Mouse (Mus musculus): ENCODE data around the gene Ank. TPM values are rescaled to one million over a fixed set of nuclear protein-coding genes. Genes with fewer than 3 reads are reported as not detected.

Ank gene
- polyA plus RNA-seq, 1 experiment from 2014 or later: 15.3 TPM

- ATAC-seq (ENCODE audit: insufficient read depth, low FRiP score, low read depth): no peak
These were observed 174.7 kb downstream of the Ank start for GRCm38 (mm10) chr15:27641171-27641570.

DNA sequence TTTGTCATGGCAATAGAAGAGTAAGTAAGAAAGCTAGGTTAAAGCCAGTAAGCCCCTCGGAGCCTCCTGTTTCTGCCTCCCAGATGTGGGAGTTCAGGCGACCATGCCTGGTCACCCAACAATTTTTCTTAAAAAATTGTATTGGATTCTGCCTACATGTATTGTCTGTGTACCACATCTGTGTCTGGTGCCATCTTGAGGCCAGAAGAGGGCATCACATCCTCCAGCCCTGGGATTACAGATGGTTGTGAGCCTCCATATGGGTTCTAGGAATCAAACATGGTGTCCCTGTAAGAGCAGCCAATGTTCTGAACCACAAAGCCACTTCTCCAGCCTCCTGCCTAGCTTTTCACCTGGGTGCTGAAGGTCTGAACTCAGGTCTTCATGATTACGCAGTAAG is 176.4 kb downstream of the Ank start:
- H3K27ac ChIP-seq: no peak overlapping the region
- no peak overlapping the region for H3K4me3 ChIP-seq (replicated peaks)
- no peak overlapping the region for H3K4me2 ChIP-seq
- no peak overlapping the region for H3K9ac ChIP-seq
- H3K36me3 ChIP-seq: no peaks in the 10 kb centered on the region
- ATAC-seq (ENCODE audit: insufficient read depth, low FRiP score, low read depth): no peak
- no peaks in the 10 kb centered on the region for H3K27me3 ChIP-seq (replicated peaks)
- no peaks in the 10 kb centered on the region for H3K4me1 ChIP-seq
- H3K9me3 ChIP-seq: no peaks in the 10 kb centered on the region
- WGBS: 89% methylated on average over 3 of the region's 3 CpGs

More at GRCm38 (mm10) chr15:27641171-27641570, 174.7 kb downstream of the Ank start:
- Histone ChIP-seq H3K36me3 (no peaks in the 10 kb centered on the region), H3K27ac (no peak overlapping the region), H3K4me2 (no peak overlapping the region), H3K27me3 (replicated peaks) (no peaks in the 10 kb centered on the region), H3K9ac (no peak overlapping the region), H3K4me1 (no peaks in the 10 kb centered on the region), H3K4me3 (replicated peaks) (no peak overlapping the region), H3K9me3 (no peaks in the 10 kb centered on the region)
- 53% methylated on average over 12 of the region's 12 CpGs for WGBS

Small RNAs within 50 kb of the gene (microRNA-seq; reads per million reads assigned to microRNA genes)
- gene Mir7117: not detected

Other genes with a start within 250 kb of the Ank start
- gene Otulin, start 164.0 kb downstream of the Ank start, polyA plus RNA-seq (2015; fragmentation: Nextera tagmentation; extraction: Ambion mirVana): 30.4 and 31.7 TPM in 2 replicates
- 17.1 and 18.1 TPM in 2 replicates for gene Otulinl, start 214.9 kb downstream of the Ank start, polyA plus RNA-seq (2015; fragmentation: Nextera tagmentation; extraction: Ambion mirVana)